Mouse (Mus musculus): ENCODE data around the gene H2-M5. TPM values are rescaled to one million over a fixed set of nuclear protein-coding genes. Genes with fewer than 3 reads are reported as not detected.

H2-M5 gene
- polyA plus RNA-seq, 1 experiment from 2014 or later: not detected

DNA sequence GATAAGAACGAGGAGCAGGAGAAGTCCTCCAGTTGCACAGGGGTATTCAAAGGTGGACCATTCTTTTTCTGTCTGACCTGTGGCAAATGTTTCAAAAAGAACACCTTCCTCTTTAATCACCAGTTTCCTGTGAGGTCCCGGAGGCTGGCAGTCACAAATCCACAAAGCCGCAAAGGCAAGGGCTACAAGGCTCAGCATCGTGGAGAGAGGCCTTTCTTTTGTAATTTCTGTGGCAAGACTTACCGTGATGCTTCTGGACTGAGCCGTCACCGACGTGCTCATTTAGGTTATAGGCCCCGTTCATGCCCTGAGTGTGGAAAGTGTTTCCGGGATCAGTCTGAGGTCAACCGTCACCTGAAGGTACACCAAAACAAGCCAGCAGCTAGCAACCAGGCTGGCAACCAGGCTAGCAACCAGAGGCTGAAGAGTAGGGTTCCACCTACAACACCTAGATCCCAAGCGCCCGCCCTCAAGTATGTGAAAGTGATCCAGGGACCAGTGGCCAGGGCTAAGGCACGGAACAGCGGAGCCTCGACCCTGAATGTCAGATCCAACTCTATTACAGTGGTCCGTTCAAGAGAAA, 20.2 kb upstream of the H2-M5 start:
- Histone ChIP-seq H3K27me3 (replicated peaks; ENCODE audit: control insufficient read depth, insufficient read depth, low read length) (no peaks in the 10 kb centered on the region), H3K27ac (ENCODE audit: low read depth, low read length) (no peak overlapping the region), H3K4me2 (replicated peaks; ENCODE audit: low read depth) (no peak overlapping the region), H3K4me1 (replicated peaks; ENCODE audit: control insufficient read depth, insufficient read depth, low read length) (no peaks in the 10 kb centered on the region), H3K4me3 (ENCODE audit: low read depth, low read length) (no peak overlapping the region), H3K9me3 (ENCODE audit: control insufficient read depth) (no peaks in the 10 kb centered on the region), H3K36me3 (ENCODE audit: control insufficient read depth, insufficient read depth) (no peaks in the 10 kb centered on the region), H3K9ac (ENCODE audit: low read depth, low read length) (no peak overlapping the region)
- ATAC-seq: no peak
- 94% methylated on average over 17 of the region's 17 CpGs for WGBS
- TF ChIP-seq CTCF (IDR thresholded peaks at IDR 0.05; ENCODE audit: low read depth): no peak

DNA sequence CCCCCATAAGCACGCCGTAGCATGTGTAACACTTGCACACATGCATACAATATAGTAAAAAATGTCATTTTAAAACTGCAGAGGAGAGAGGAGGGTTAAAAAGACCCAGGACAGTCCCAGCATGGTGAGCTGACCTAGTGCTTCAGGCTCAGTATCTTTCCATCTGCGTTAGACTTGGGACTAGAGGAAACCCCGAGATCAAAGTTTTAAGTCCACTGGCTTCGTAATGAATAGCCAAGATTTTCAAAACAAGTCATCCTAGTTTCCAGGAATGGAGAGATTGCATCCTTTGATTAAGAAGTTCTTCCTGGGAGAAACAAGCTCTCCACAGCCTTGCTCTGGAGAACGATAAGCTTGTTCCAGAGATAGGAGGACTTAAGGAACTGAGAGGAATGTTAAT, 18.8 kb upstream of the H2-M5 start:
- no peak for TF ChIP-seq CTCF (IDR thresholded peaks at IDR 0.05; ENCODE audit: low read depth)
- WGBS: 79% methylated on average over 6 of the region's 6 CpGs
- H3K27me3 ChIP-seq (replicated peaks; ENCODE audit: control insufficient read depth, insufficient read depth, low read length): no peaks in the 10 kb centered on the region
- H3K4me2 ChIP-seq (replicated peaks; ENCODE audit: low read depth): no peak overlapping the region
- no peak overlapping the region for H3K9ac ChIP-seq (ENCODE audit: low read depth, low read length)
- H3K27ac ChIP-seq (ENCODE audit: low read depth, low read length): no peak overlapping the region
- no peak for ATAC-seq
- no peaks in the 10 kb centered on the region for H3K9me3 ChIP-seq (ENCODE audit: control insufficient read depth)
- H3K4me1 ChIP-seq (replicated peaks; ENCODE audit: control insufficient read depth, insufficient read depth, low read length): no peaks in the 10 kb centered on the region
- no peaks in the 10 kb centered on the region for H3K36me3 ChIP-seq (ENCODE audit: control insufficient read depth, insufficient read depth)
- no peak overlapping the region for H3K4me3 ChIP-seq (ENCODE audit: low read depth, low read length)

DNA sequence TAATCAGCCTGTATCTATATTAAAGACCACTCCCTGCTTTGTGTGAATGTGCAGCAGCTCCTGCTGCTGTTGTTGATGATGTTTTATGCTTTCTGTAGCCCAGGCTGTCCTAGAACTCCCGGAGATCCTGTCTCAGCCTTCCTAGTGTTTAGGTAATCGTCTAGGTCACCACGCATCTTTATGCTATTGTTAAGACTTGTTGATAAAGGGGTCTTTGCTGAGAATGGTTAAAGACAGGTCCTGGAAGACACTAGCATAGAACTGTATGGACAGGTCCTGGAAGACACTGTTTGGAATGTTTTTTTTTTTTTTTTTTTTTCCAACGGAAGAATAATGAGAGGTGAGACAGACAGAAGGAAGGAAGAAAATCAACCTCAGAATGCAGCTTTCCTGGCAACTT, 14.0 kb upstream of the H2-M5 start:
- H3K9me3 ChIP-seq (ENCODE audit: control insufficient read depth): no peaks in the 10 kb centered on the region
- peak overlapping the region; percentile 55 for H3K4me3 ChIP-seq (ENCODE audit: low read depth, low read length)
- whole genome bisulfite sequencing: 46% methylated on average over 4 of the region's 4 CpGs
- no peak for ATAC-seq
- H3K4me1 ChIP-seq (replicated peaks; ENCODE audit: control insufficient read depth, insufficient read depth, low read length): 0 out of 2 replicates have a peak, but pooled peaks cover 3% of the 10 kb centered on the region
- H3K9ac ChIP-seq (ENCODE audit: low read depth, low read length): 0 out of 2 replicates have a peak overlapping the region, but pooled peaks have one; percentile 74
- no peak for TF ChIP-seq CTCF (IDR thresholded peaks at IDR 0.05; ENCODE audit: low read depth)
- peak overlapping the region; percentile 84 for H3K4me2 ChIP-seq (replicated peaks; ENCODE audit: low read depth)
- no peak overlapping the region for H3K27ac ChIP-seq (ENCODE audit: low read depth, low read length)
- H3K27me3 ChIP-seq (replicated peaks; ENCODE audit: control insufficient read depth, insufficient read depth, low read length): no peaks in the 10 kb centered on the region
- no peaks in the 10 kb centered on the region for H3K36me3 ChIP-seq (ENCODE audit: control insufficient read depth, insufficient read depth)

DNA sequence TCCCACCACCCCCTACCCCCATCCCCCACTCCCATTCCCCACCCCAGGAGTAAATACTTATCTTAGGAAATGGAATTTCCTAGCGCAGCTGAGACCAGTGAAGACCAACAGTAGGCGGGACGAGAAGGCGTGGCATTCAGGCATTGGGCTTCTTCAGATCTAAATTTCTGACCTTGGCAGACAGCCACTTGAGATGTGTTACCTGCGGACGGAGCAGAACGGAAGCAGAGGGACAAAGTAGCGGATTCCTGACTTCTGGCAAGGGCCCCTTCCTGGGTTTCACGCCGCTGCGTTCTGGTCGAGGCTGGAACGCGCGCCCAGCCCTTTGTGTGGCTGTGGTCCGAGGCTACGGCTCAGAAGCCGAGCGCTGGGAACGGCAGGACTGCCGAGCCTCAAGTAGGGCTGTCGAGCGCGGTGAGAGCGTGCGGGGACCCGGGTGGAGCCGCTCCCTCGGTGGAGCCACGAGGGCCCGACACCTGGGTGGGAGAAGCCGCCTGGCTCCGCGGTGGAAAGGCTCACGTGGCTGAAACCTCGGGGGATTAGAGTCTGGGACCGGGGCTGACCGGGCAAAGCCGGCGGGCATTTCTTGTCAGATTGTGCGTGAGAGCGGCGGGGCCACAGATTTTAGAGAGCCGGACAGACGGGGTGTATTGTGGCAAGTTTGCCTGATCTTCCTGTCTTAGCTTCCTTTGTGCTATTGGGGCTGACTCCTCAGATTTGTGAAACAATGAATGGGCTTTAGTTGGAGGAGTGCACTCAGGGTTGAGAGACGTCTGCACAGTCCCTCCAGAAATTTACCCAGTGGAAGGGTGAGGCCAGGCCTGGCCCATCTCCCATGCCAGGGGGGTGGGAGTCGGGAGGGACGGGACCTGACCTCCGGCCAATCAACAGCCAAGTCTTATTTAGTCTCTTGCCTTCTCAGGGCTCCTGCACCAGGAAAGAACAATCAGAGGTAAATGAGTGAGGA, 13.3 kb upstream of the H2-M5 start:
- no peaks in the 10 kb centered on the region for H3K9me3 ChIP-seq (ENCODE audit: control insufficient read depth)
- 0 out of 2 replicates have a peak, but pooled peaks cover 3% of the 10 kb centered on the region for H3K4me1 ChIP-seq (replicated peaks; ENCODE audit: control insufficient read depth, insufficient read depth, low read length)
- under 1% methylated on average over 49 of the region's 49 CpGs for WGBS
- H3K36me3 ChIP-seq (ENCODE audit: control insufficient read depth, insufficient read depth): no peaks in the 10 kb centered on the region
- H3K4me3 ChIP-seq (ENCODE audit: low read depth, low read length): peak overlapping the region; percentile 55
- ATAC-seq: peak; percentile 70
- no peak for TF ChIP-seq CTCF (IDR thresholded peaks at IDR 0.05; ENCODE audit: low read depth)
- peak overlapping the region; percentile 46; the same call in 1 of the 2 replicates for H3K27ac ChIP-seq (ENCODE audit: low read depth, low read length)
- H3K27me3 ChIP-seq (replicated peaks; ENCODE audit: control insufficient read depth, insufficient read depth, low read length): no peaks in the 10 kb centered on the region
- peak overlapping the region; percentile 74 for H3K9ac ChIP-seq (ENCODE audit: low read depth, low read length)
- H3K4me2 ChIP-seq (replicated peaks; ENCODE audit: low read depth): peak overlapping the region; percentile 84

GRCm38 (mm10) chr17:37000863-37001262, 11.5 kb upstream of the H2-M5 start, which contains the start of gene Zfp57:
TSS of gene Zfp57 (plus strand) at chr17:37001163.
- WGBS: 90% methylated on average over 7 of the region's 7 CpGs
- Histone ChIP-seq H3K9me3 (ENCODE audit: control insufficient read depth) (no peaks in the 10 kb centered on the region), H3K4me2 (replicated peaks; ENCODE audit: low read depth) (peak within 1 kb of the TSS; percentile 84; the same call in 1 of the 2 replicates), H3K9ac (ENCODE audit: low read depth, low read length) (no peak within 1 kb of the TSS), H3K4me3 (ENCODE audit: low read depth, low read length) (no peak within 1 kb of the TSS), H3K36me3 (ENCODE audit: control insufficient read depth, insufficient read depth) (no peaks in the 10 kb centered on the region), H3K27me3 (replicated peaks; ENCODE audit: control insufficient read depth, insufficient read depth, low read length) (no peaks in the 10 kb centered on the region), H3K27ac (ENCODE audit: low read depth, low read length) (no peak within 1 kb of the TSS), H3K4me1 (replicated peaks; ENCODE audit: control insufficient read depth, insufficient read depth, low read length) (0 out of 2 replicates have a peak, but pooled peaks cover 3% of the 10 kb centered on the region)
- no peak for TF ChIP-seq CTCF (IDR thresholded peaks at IDR 0.05; ENCODE audit: low read depth)
- ATAC-seq: no peak

DNA sequence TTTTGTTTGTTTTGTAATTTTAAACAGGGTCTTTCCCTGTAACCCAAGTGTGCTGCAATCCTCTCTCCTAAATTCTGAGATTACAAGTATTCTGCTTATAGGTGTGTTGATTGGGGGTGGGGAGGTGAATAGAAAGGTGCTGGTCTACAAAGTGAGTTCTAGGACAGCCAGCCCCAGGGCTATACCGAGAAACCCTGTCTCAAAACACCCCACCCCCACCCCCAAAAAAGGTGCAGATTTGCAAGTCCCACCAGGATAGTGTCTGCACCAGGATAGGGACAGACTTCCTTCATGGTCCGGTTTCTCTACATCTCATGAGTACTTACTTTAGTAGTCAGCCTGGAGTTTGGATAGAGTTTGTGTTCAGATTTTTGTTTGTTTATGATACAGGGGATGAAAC, 9.1 kb upstream of the H2-M5 start:
- Histone ChIP-seq H3K9me3 (ENCODE audit: control insufficient read depth) (no peaks in the 10 kb centered on the region), H3K27me3 (replicated peaks; ENCODE audit: control insufficient read depth, insufficient read depth, low read length) (no peaks in the 10 kb centered on the region), H3K4me2 (replicated peaks; ENCODE audit: low read depth) (no peak overlapping the region), H3K36me3 (ENCODE audit: control insufficient read depth, insufficient read depth) (no peaks in the 10 kb centered on the region), H3K27ac (ENCODE audit: low read depth, low read length) (no peak overlapping the region), H3K9ac (ENCODE audit: low read depth, low read length) (no peak overlapping the region), H3K4me1 (replicated peaks; ENCODE audit: control insufficient read depth, insufficient read depth, low read length) (0 out of 2 replicates have a peak, but pooled peaks cover 3% of the 10 kb centered on the region), H3K4me3 (ENCODE audit: low read depth, low read length) (no peak overlapping the region)
- WGBS: 72% methylated on average over 2 of the region's 2 CpGs
- TF ChIP-seq CTCF (IDR thresholded peaks at IDR 0.05; ENCODE audit: low read depth): no peak
- ATAC-seq: no peak

All from intestine, postnatal 0 days (tissue).